ENCODE assay signal across 34 mouse cellular contexts in genomic region chr16:38365390-38365789, GRCm38 (mm10). TPM values are rescaled to one million over a fixed set of nuclear protein-coding genes. Genes with fewer than 3 reads are reported as not detected.
DNase-seq lines count a peak whose midpoint lies in the region; ATAC-seq and TF ChIP-seq lines count a peak whose summit lies in the region.
"Had no signal": no experiment of that assay in that cellular context is flagged by ENCODE, and none has a peak within 500 bp of the region (broad histone marks: within the 10 kb centered on the region; RNA-seq: fewer than 3 reads in every experiment).

No protein-coding gene starts in this region.

- no peaks in the 10 kb centered on the region for H3K79me2 ChIP-seq in heart, adult 2 months (replicated peaks; ENCODE audit: control insufficient read depth, insufficient read depth, low read length)

- no peaks in the 10 kb centered on the region for H3K27me3 ChIP-seq in heart, adult 2 months (ENCODE audit: control insufficient read depth, insufficient read depth, low read length)
- H3K27me3 ChIP-seq in heart, embryonic 15.5 days = no peaks in the 10 kb centered on the region
- no peaks in the 10 kb centered on the region for H3K27me3 ChIP-seq in liver, embryonic 12.5 days (replicated peaks)
- H3K27me3 ChIP-seq in liver, postnatal 0 days (ENCODE audit: insufficient read depth, low read length) = no peaks in the 10 kb centered on the region
- no peaks in the 10 kb centered on the region for H3K27me3 ChIP-seq in heart, postnatal 0 days (ENCODE audit: control insufficient read depth, insufficient read depth, low read length)
- H3K27me3 ChIP-seq: CH12.LX; embryonic facial prominence, embryonic 15.5 days; liver, embryonic 13.5 days; neural tube, embryonic 12.5 days; Patski; stomach, embryonic 15.5 days had no signal

- TF ChIP-seq POLR2A in heart, adult 2 months (IDR thresholded peaks at IDR 0.05; ENCODE audit: insufficient read depth, low read depth, low read length) = no peak

- H3K4me3 ChIP-seq in heart, adult 2 months = peak overlapping the region; percentile 56
- H3K4me3 ChIP-seq in heart, embryonic 15.5 days = peak overlapping the region; percentile 65
- H3K4me3 ChIP-seq in liver, embryonic 12.5 days = no peak overlapping the region
- H3K4me3 ChIP-seq in liver, postnatal 0 days (ENCODE audit: low read depth, low read length) = no peak overlapping the region
- peak overlapping the region; percentile 77 for H3K4me3 ChIP-seq in heart, postnatal 0 days (ENCODE audit: low read depth, low read length)
- H3K4me3 ChIP-seq: embryonic facial prominence, embryonic 15.5 days; hindbrain, embryonic 10.5 days; liver, embryonic 13.5 days; neural tube, embryonic 12.5 days; stomach, embryonic 15.5 days had no signal

- 67% methylated on average over 10 of the region's 10 CpGs for WGBS in heart, adult 2 months
- WGBS in heart, embryonic 15.5 days = 49% methylated on average over 10 of the region's 10 CpGs
- WGBS in liver, embryonic 12.5 days (ENCODE audit: insufficient replicate concordance) = 85% methylated on average over 10 of the region's 10 CpGs
- 83% methylated on average over 10 of the region's 10 CpGs for WGBS in liver, postnatal 0 days (ENCODE audit: insufficient replicate concordance)
- 46% methylated on average over 10 of the region's 10 CpGs for WGBS in heart, postnatal 0 days

- no peak for TF ChIP-seq EP300 in heart, adult 2 months (IDR thresholded peaks at IDR 0.05; ENCODE audit: insufficient read depth, low read depth, low read length)
- TF ChIP-seq EP300 in liver, postnatal 0 days (IDR thresholded peaks at IDR 0.05; ENCODE audit: low read depth) = no peak
- TF ChIP-seq EP300 in heart, postnatal 0 days (IDR thresholded peaks at IDR 0.05; ENCODE audit: low read depth) = no peak

- no peaks in the 10 kb centered on the region for H3K9me3 ChIP-seq in heart, embryonic 15.5 days (replicated peaks)
- no peaks in the 10 kb centered on the region for H3K9me3 ChIP-seq in liver, embryonic 12.5 days (replicated peaks)
- no peaks in the 10 kb centered on the region for H3K9me3 ChIP-seq in liver, postnatal 0 days (ENCODE audit: low read length)
- no peaks in the 10 kb centered on the region for H3K9me3 ChIP-seq in heart, postnatal 0 days (replicated peaks; ENCODE audit: control insufficient read depth, low read length)
- H3K9me3 ChIP-seq: embryonic facial prominence, embryonic 15.5 days; G1E; hindbrain, embryonic 10.5 days; liver, embryonic 13.5 days; neural tube, embryonic 12.5 days; stomach, embryonic 15.5 days had no signal

- peak overlapping the region; percentile 89 for H3K27ac ChIP-seq in heart, adult 2 months
- peak overlapping the region; percentile 98 for H3K27ac ChIP-seq in heart, embryonic 15.5 days
- 0 out of 2 replicates have a peak overlapping the region, but pooled peaks have one; percentile 2 for H3K27ac ChIP-seq in liver, embryonic 12.5 days
- H3K27ac ChIP-seq in liver, postnatal 0 days (ENCODE audit: low read depth) = no peak overlapping the region
- peak overlapping the region; percentile 99 for H3K27ac ChIP-seq in heart, postnatal 0 days (ENCODE audit: low read depth)
- H3K27ac ChIP-seq: embryonic facial prominence, embryonic 15.5 days; hindbrain, embryonic 10.5 days; neural tube, embryonic 12.5 days; stomach, embryonic 15.5 days had no signal

- DNase-seq in heart, adult 2 months = no peak
- DNase-seq in heart, postnatal 25 days (ENCODE audit: low spot score) = no peak
- no peak for DNase-seq in heart, postnatal 36 days
- no peak for DNase-seq in liver, postnatal 0 days
- no peak for DNase-seq in heart, postnatal 0 days (ENCODE audit: low spot score)
- no peak for DNase-seq in testis, postnatal 10 days (ENCODE audit: low spot score)
- DNase-seq: adrenal gland, postnatal 36 days; cerebellum, adult 11 months; cerebellum, adult 9-11 months; gastrocnemius, postnatal 25 days; kidney, postnatal 25 days; layer of hippocampus, postnatal 36 days; liver, embryonic 13.5 days; lung, embryonic 14.5 days; midbrain, embryonic 14.5 days; thymus, adult 18-20 months; thymus, postnatal 36 days had no signal

- H3K9ac ChIP-seq in heart, adult 2 months (ENCODE audit: low read depth, low read length) = peak overlapping the region; percentile 64
- H3K9ac ChIP-seq in heart, embryonic 15.5 days = peak overlapping the region; percentile 77
- no peak overlapping the region for H3K9ac ChIP-seq in liver, embryonic 12.5 days
- no peak overlapping the region for H3K9ac ChIP-seq in liver, postnatal 0 days (replicated peaks)
- H3K9ac ChIP-seq in heart, postnatal 0 days (replicated peaks; ENCODE audit: low read depth, low read length) = peak overlapping the region; percentile 93
- H3K9ac ChIP-seq: embryonic facial prominence, embryonic 15.5 days; liver, embryonic 13.5 days; lung, embryonic 14.5 days; neural tube, embryonic 12.5 days; stomach, embryonic 15.5 days had no signal

- intact Hi-C loops in heart, adult 2 months (cut with DNase I) = no loop called here
- intact Hi-C loops in heart, postnatal 25 days (cut with DNase I) = loop anchor here (10.0 kb wide), 1 partner anchor 471 kb away; no protein-coding TSS in a partner anchor
- intact Hi-C loops in heart, postnatal 36 days (cut with DNase I) = loop anchor here (2.0 kb wide), 1 partner anchor 15 kb away; no protein-coding TSS in a partner anchor

- peaks cover 7% of the 10 kb centered on the region for H3K36me3 ChIP-seq in heart, adult 2 months (ENCODE audit: control insufficient read depth, insufficient read depth, low read length)
- H3K36me3 ChIP-seq in heart, embryonic 15.5 days = peaks cover 9% of the 10 kb centered on the region
- H3K36me3 ChIP-seq in liver, embryonic 12.5 days = no peaks in the 10 kb centered on the region
- H3K36me3 ChIP-seq in liver, postnatal 0 days (replicated peaks; ENCODE audit: insufficient read depth, low read length) = no peaks in the 10 kb centered on the region
- peaks cover 25% of the 10 kb centered on the region for H3K36me3 ChIP-seq in heart, postnatal 0 days (replicated peaks; ENCODE audit: control insufficient read depth, insufficient read depth, low read length)
- H3K36me3 ChIP-seq: embryonic facial prominence, embryonic 15.5 days; hindbrain, embryonic 10.5 days; liver, embryonic 13.5 days; neural tube, embryonic 12.5 days; stomach, embryonic 15.5 days had no signal

- H3K4me2 ChIP-seq in heart, embryonic 15.5 days = peak overlapping the region; percentile 60
- no peak overlapping the region for H3K4me2 ChIP-seq in liver, embryonic 12.5 days
- H3K4me2 ChIP-seq in liver, postnatal 0 days (ENCODE audit: low read depth, low read length) = no peak overlapping the region
- peak overlapping the region; percentile 72 for H3K4me2 ChIP-seq in heart, postnatal 0 days (ENCODE audit: low read depth, low read length)
- H3K4me2 ChIP-seq: embryonic facial prominence, embryonic 15.5 days; liver, embryonic 13.5 days; lung, embryonic 14.5 days; neural tube, embryonic 12.5 days; stomach, embryonic 15.5 days had no signal

- no peak for ATAC-seq in heart, embryonic 15.5 days (replicated peaks; ENCODE audit: insufficient number of reproducible peaks, insufficient read depth, low FRiP score, low read depth)
- no peak for ATAC-seq in liver, embryonic 12.5 days
- no peak for ATAC-seq in liver, postnatal 0 days
- ATAC-seq in heart, postnatal 0 days (ENCODE audit: insufficient read depth, low read depth) = no peak
- ATAC-seq: forebrain, embryonic 14.5 days; hindbrain, embryonic 16.5 days; intestine, embryonic 16.5 days; Patski had no signal

- H3K4me1 ChIP-seq in heart, adult 2 months (ENCODE audit: control insufficient read depth, insufficient read depth, low read length) = peaks cover 12% of the 10 kb centered on the region
- H3K4me1 ChIP-seq in heart, embryonic 15.5 days (replicated peaks) = peaks cover 42% of the 10 kb centered on the region
- H3K4me1 ChIP-seq in liver, embryonic 12.5 days = peaks cover 75% of the 10 kb centered on the region
- H3K4me1 ChIP-seq in liver, postnatal 0 days (ENCODE audit: insufficient read depth) = peaks cover 8% of the 10 kb centered on the region
- peaks cover 27% of the 10 kb centered on the region for H3K4me1 ChIP-seq in heart, postnatal 0 days (ENCODE audit: control insufficient read depth, insufficient read depth)

- TF ChIP-seq CTCF in heart, adult 2 months (IDR thresholded peaks at IDR 0.05) = no peak
- TF ChIP-seq CTCF in liver, postnatal 0 days (IDR thresholded peaks at IDR 0.05; ENCODE audit: low read depth) = no peak
- TF ChIP-seq CTCF in heart, postnatal 0 days (IDR thresholded peaks at IDR 0.05; ENCODE audit: low read depth) = no peak

RNA-seq across cellular contexts. Expression of gene Popdc2, which starts 3.4 kb away (rescaled TPM):
- 100 to 1,000 TPM; 462 to 476 TPM for total RNA-seq in heart, adult 2 months (2021)
- polyA plus RNA-seq in heart, adult 2 months (2012; rRNA removed) = 695 and 745 TPM in 2 replicates
- total RNA-seq in heart, postnatal 25 days (2021) = 100 to 1,000 TPM; 481 to 520 TPM
- 327 and 350 TPM in 2 replicates for polyA plus RNA-seq in heart, embryonic 15.5 days (2015; fragmentation: Nextera tagmentation; extraction: Ambion mirVana)
- 100 to 1,000 TPM; 442 to 516 TPM for total RNA-seq in heart, postnatal 36 days (2021)
- polyA plus RNA-seq in liver, embryonic 12.5 days (2016; fragmentation: Nextera tagmentation; extraction: Ambion mirVana) = 20.3 and 24.8 TPM in 2 replicates
- polyA plus RNA-seq in liver, postnatal 0 days (2015; fragmentation: Nextera tagmentation; extraction: Ambion mirVana) = 10.8 and 12.6 TPM in 2 replicates
- 982 and 1,104 TPM in 2 replicates for total RNA-seq in heart, postnatal 0 days (2014; rRNA removed; ENCODE audit: low replicate concordance)
- polyA plus RNA-seq in heart, postnatal 0 days (2015; fragmentation: Nextera tagmentation; extraction: Ambion mirVana) = 564 and 675 TPM in 2 replicates

RNA-seq across cellular contexts. Expression of gene Gm21987, which starts 18.6 kb away (rescaled TPM):
- total RNA-seq in heart, adult 2 months (2021) = not detected
- polyA plus RNA-seq in heart, adult 2 months (2012; rRNA removed) = not detected in 2 replicates
- total RNA-seq in heart, postnatal 25 days (2021) = not detected
- polyA plus RNA-seq in heart, embryonic 15.5 days (2015; fragmentation: Nextera tagmentation; extraction: Ambion mirVana) = 3.2 and 4.1 TPM in 2 replicates
- not detected for total RNA-seq in heart, postnatal 36 days (2021)
- not detected in 2 replicates for polyA plus RNA-seq in liver, embryonic 12.5 days (2016; fragmentation: Nextera tagmentation; extraction: Ambion mirVana)
- polyA plus RNA-seq in liver, postnatal 0 days (2015; fragmentation: Nextera tagmentation; extraction: Ambion mirVana) = not detected in 2 replicates
- total RNA-seq in heart, postnatal 0 days (2014; rRNA removed; ENCODE audit: low replicate concordance) = not detected in 2 replicates
- 5.1 and 6.2 TPM in 2 replicates for polyA plus RNA-seq in heart, postnatal 0 days (2015; fragmentation: Nextera tagmentation; extraction: Ambion mirVana)
- total RNA-seq: adrenal gland, adult 18-20 months; common myeloid progenitor, adult 5-6 weeks; gastrocnemius, postnatal 25 days; layer of hippocampus, postnatal 36 days; megakaryocyte-erythroid progenitor cell, adult 5-6 weeks had no signal
- polyA plus RNA-seq: embryonic facial prominence, embryonic 15.5 days; forebrain, embryonic 14.5 days; hindbrain, embryonic 10.5 days; hindbrain, embryonic 16.5 days; kidney, embryonic 14.5 days; limb, embryonic 11.5 days; liver, embryonic 13.5 days; lung, embryonic 14.5 days; midbrain, embryonic 14.5 days; neural tube, embryonic 12.5 days; Patski; stomach, embryonic 15.5 days had no signal

RNA-seq across cellular contexts. Expression of gene Cox17, which starts 18.6 kb away (rescaled TPM):
- total RNA-seq in heart, adult 2 months (2021) = 100 to 1,000 TPM; 295 to 358 TPM
- polyA plus RNA-seq in heart, adult 2 months (2012; rRNA removed) = 190 and 221 TPM in 2 replicates
- 100 to 1,000 TPM; 261 to 277 TPM for total RNA-seq in heart, postnatal 25 days (2021)
- polyA plus RNA-seq in heart, embryonic 15.5 days (2015; fragmentation: Nextera tagmentation; extraction: Ambion mirVana) = 224 and 350 TPM in 2 replicates
- total RNA-seq in heart, postnatal 36 days (2021) = 100 to 1,000 TPM; 313 to 334 TPM
- 404 and 417 TPM in 2 replicates for polyA plus RNA-seq in liver, embryonic 12.5 days (2016; fragmentation: Nextera tagmentation; extraction: Ambion mirVana)
- 274 and 276 TPM in 2 replicates for polyA plus RNA-seq in liver, postnatal 0 days (2015; fragmentation: Nextera tagmentation; extraction: Ambion mirVana)
- 84.7 and 177 TPM in 2 replicates for total RNA-seq in heart, postnatal 0 days (2014; rRNA removed; ENCODE audit: low replicate concordance)
- 579 and 627 TPM in 2 replicates for polyA plus RNA-seq in heart, postnatal 0 days (2015; fragmentation: Nextera tagmentation; extraction: Ambion mirVana)

RNA-seq across cellular contexts. Expression of gene Maats1, which starts 23.4 kb away (rescaled TPM):
- total RNA-seq in heart, adult 2 months (2021) = not detected
- 0.20 TPM in 1 of 2 replicates, not detected in the other for polyA plus RNA-seq in heart, adult 2 months (2012; rRNA removed)
- not detected for total RNA-seq in heart, postnatal 25 days (2021)
- polyA plus RNA-seq in heart, embryonic 15.5 days (2015; fragmentation: Nextera tagmentation; extraction: Ambion mirVana) = 0.10 and 0.13 TPM in 2 replicates
- total RNA-seq in heart, postnatal 36 days (2021) = not detected
- polyA plus RNA-seq in liver, embryonic 12.5 days (2016; fragmentation: Nextera tagmentation; extraction: Ambion mirVana) = 0.05 TPM in 1 of 2 replicates, not detected in the other
- polyA plus RNA-seq in liver, postnatal 0 days (2015; fragmentation: Nextera tagmentation; extraction: Ambion mirVana) = 0.04 TPM in 1 of 2 replicates, not detected in the other
- not detected in 2 replicates for total RNA-seq in heart, postnatal 0 days (2014; rRNA removed; ENCODE audit: low replicate concordance)
- 0.10 and 0.15 TPM in 2 replicates for polyA plus RNA-seq in heart, postnatal 0 days (2015; fragmentation: Nextera tagmentation; extraction: Ambion mirVana)
- total RNA-seq: common myeloid progenitor, adult 5-6 weeks; gastrocnemius, postnatal 25 days had no signal
- polyA plus RNA-seq: G1E; kidney, embryonic 14.5 days; liver, embryonic 13.5 days had no signal

Comparison
In these comparisons a context has a peak if more than half of its experiments do, and no peak if none do; other contexts are left out.
1. H3K4me3 ChIP-seq: peak in heart, adult 2 months (single experiment), heart, embryonic 15.5 days (single experiment) and heart, postnatal 0 days (single experiment); none in liver, embryonic 12.5 days (single experiment) and liver, postnatal 0 days (single experiment).
2. H3K9ac ChIP-seq: peak in heart, adult 2 months (single experiment), heart, embryonic 15.5 days (single experiment) and heart, postnatal 0 days (single experiment); none in liver, embryonic 12.5 days (single experiment) and liver, postnatal 0 days (single experiment).
3. H3K4me2 ChIP-seq: peak in heart, embryonic 15.5 days (single experiment) and heart, postnatal 0 days (single experiment); none in liver, embryonic 12.5 days (single experiment) and liver, postnatal 0 days (single experiment).
4. RNA of gene Popdc2, which starts 3.4 kb away (polyA plus RNA-seq): 695 to 745 TPM in heart, adult 2 months, 564 to 675 TPM in heart, postnatal 0 days and 327 to 350 TPM in heart, embryonic 15.5 days; 20.3 to 24.8 TPM in liver, embryonic 12.5 days and 10.8 to 12.6 TPM in liver, postnatal 0 days; every median in the first group is over 10 times any median in the second.